In genomic region chr13:26324633-26325032, GRCm38 (mm10) we compare ENCODE assay signal across 24 mouse cellular contexts.
"Had no signal": no experiment of that assay in that cellular context is flagged by ENCODE, and none has a peak within 500 bp of the region (broad histone marks: within the 10 kb centered on the region; RNA-seq: fewer than 3 reads in every experiment).

No protein-coding gene starts in this region.

- H3K27me3 ChIP-seq: heart, embryonic 12.5 days; hindbrain, embryonic 12.5 days; intestine, embryonic 15.5 days; kidney, embryonic 15.5 days; limb, embryonic 13.5 days had no signal

- DNase-seq: gastrocnemius, adult 2 months; gastrocnemius, postnatal 10 days; gastrocnemius, postnatal 25 days; heart, adult 18-20 months; heart, postnatal 10 days; heart, postnatal 4 days; kidney, adult 2 months; kidney, adult 9 months; kidney, postnatal 14 days; kidney, postnatal 36 days; left cerebral cortex, postnatal 4 days had no signal

- H3K9me3 ChIP-seq: heart, embryonic 10.5 days; hindbrain, embryonic 10.5 days; hindbrain, embryonic 12.5 days; intestine, embryonic 15.5 days; kidney, embryonic 15.5 days; limb, embryonic 13.5 days had no signal

- ATAC-seq: forebrain, embryonic 16.5 days; hindbrain, embryonic 16.5 days; inflammation-experienced regulatory T-cells, adult 6 months; intestine, embryonic 15.5 days; intestine, postnatal 0 days had no signal

- H3K4me2 ChIP-seq: heart, embryonic 12.5 days; hindbrain, embryonic 12.5 days; hindbrain, embryonic 14.5 days; intestine, embryonic 15.5 days; kidney, embryonic 15.5 days; limb, embryonic 13.5 days had no signal

- H3K27ac ChIP-seq: gastrocnemius, adult 2 months; heart, embryonic 10.5 days; hindbrain, embryonic 10.5 days; hindbrain, embryonic 12.5 days; hindbrain, embryonic 14.5 days; intestine, embryonic 15.5 days; kidney, embryonic 15.5 days; kidney, postnatal 0 days; limb, embryonic 13.5 days had no signal

- H3K36me3 ChIP-seq: heart, embryonic 10.5 days; heart, embryonic 12.5 days; hindbrain, embryonic 10.5 days; hindbrain, embryonic 12.5 days; intestine, embryonic 15.5 days; kidney, embryonic 15.5 days; limb, embryonic 13.5 days had no signal

- H3K4me3 ChIP-seq: gastrocnemius, adult 2 months; heart, embryonic 10.5 days; heart, embryonic 12.5 days; hindbrain, embryonic 10.5 days; hindbrain, embryonic 12.5 days; intestine, embryonic 15.5 days; kidney, embryonic 15.5 days; limb, embryonic 13.5 days had no signal

- H3K9ac ChIP-seq: heart, embryonic 12.5 days; hindbrain, embryonic 12.5 days; hindbrain, embryonic 14.5 days; intestine, embryonic 15.5 days; kidney, embryonic 15.5 days; limb, embryonic 13.5 days had no signal

- H3K4me1 ChIP-seq: heart, embryonic 10.5 days; heart, embryonic 12.5 days; hindbrain, embryonic 10.5 days; hindbrain, embryonic 12.5 days; intestine, embryonic 15.5 days; kidney, embryonic 15.5 days had no signal
